In genomic region chr6:32595591-32595990, GRCm38 (mm10) we compare ENCODE assay signal across 18 mouse cellular contexts. TPM values are rescaled to one million over a fixed set of nuclear protein-coding genes. Genes with fewer than 3 reads are reported as not detected.
"Had no signal": no experiment of that assay in that cellular context is flagged by ENCODE, and none has a peak within 500 bp of the region (broad histone marks: within the 10 kb centered on the region; RNA-seq: fewer than 3 reads in every experiment).

No protein-coding gene starts in this region.

- ATAC-seq: liver, postnatal 0 days; lung, postnatal 0 days; midbrain, embryonic 13.5 days; midbrain, embryonic 15.5 days had no signal

- DNase-seq: liver, postnatal 0 days; lung, adult 2 months; lung, postnatal 14 days; lung, postnatal 36 days; thymus, adult 2 months; thymus, postnatal 25 days; thymus, postnatal 4 days had no signal

- H3K9me3 ChIP-seq: lung, embryonic 15.5 days; midbrain, embryonic 13.5 days; midbrain, embryonic 15.5 days; neural tube, embryonic 12.5 days; stomach, embryonic 15.5 days had no signal

- H3K36me3 ChIP-seq: lung, embryonic 15.5 days; midbrain, embryonic 13.5 days; midbrain, embryonic 15.5 days; neural tube, embryonic 12.5 days; stomach, embryonic 15.5 days had no signal

- H3K4me1 ChIP-seq: lung, embryonic 15.5 days; midbrain, embryonic 13.5 days; midbrain, embryonic 15.5 days; neural tube, embryonic 12.5 days; stomach, embryonic 15.5 days had no signal

- H3K4me3 ChIP-seq: lung, embryonic 15.5 days; megakaryocyte, embryonic 14.5 days; midbrain, embryonic 13.5 days; midbrain, embryonic 15.5 days; neural tube, embryonic 12.5 days; stomach, embryonic 15.5 days had no signal

- H3K27ac ChIP-seq: lung, embryonic 15.5 days; macrophage; midbrain, embryonic 13.5 days; midbrain, embryonic 15.5 days; neural tube, embryonic 12.5 days; stomach, embryonic 15.5 days; stomach, postnatal 0 days had no signal

- H3K4me2 ChIP-seq: lung, embryonic 15.5 days; midbrain, embryonic 11.5 days; midbrain, embryonic 13.5 days; midbrain, embryonic 15.5 days; neural tube, embryonic 12.5 days; stomach, embryonic 15.5 days had no signal

- H3K9ac ChIP-seq: liver, postnatal 0 days; lung, embryonic 15.5 days; midbrain, embryonic 13.5 days; midbrain, embryonic 15.5 days; neural tube, embryonic 12.5 days; stomach, embryonic 15.5 days had no signal

RNA-seq across cellular contexts. Expression of gene Plxna4, which starts 7.6 kb away (rescaled TPM):
- total RNA-seq: monocyte, adult 5-6 weeks had no signal
